Mouse (Mus musculus) kidney, adult 2 months (tissue): ENCODE data around the gene Mapk8.

Source experiments
- CTCF ChIP-seq: fragments of 200-500 bp; conservative IDR thresholded peaks from 2 replicates; pipeline ENCODE4 v1.5.1; 2011; ENCODE audit warnings: low read depth, mild to moderate bottlenecking, control low read depth, low read length, moderate library complexity, mixed read lengths; ENCODE audit not compliant: insufficient read depth, insufficient read length
- POLR2A ChIP-seq: fragments of 200-500 bp; IDR thresholded peaks from one replicate; pipeline ENCODE4 v1.6.1; 2011; ENCODE audit warnings: low read depth, low read length, control low read depth

GRCm38 (mm10) chr14:33487805-33488550, 41.0 kb upstream of the Mapk8 start:
- no peak for TF ChIP-seq CTCF
- TF ChIP-seq POLR2A = no peak
